Comparison of ENCODE assay signal across 11 mouse cellular contexts in the genomic region with DNA sequence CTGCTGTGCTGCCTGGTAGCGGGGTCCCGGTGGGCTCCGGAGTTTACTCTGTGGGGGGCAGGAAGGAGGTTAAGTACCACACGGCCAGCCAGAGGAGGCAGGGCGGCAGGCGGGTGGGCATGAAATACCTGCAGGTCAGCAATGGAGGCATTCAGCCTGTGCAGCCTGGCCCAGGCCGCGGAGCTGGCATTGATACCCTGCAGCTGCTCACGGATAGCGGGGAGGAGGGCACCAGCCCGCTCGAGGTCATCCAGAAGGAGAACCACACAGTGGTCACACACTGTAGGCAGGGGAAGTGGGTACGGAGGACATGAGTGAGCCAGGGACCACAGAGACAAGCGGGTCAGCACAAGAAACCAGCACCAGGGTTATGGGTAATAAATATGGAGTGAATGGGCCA. TPM values are rescaled to one million over a fixed set of nuclear protein-coding genes. Genes with fewer than 3 reads are reported as not detected.
DNase-seq lines count a peak whose midpoint lies in the region.
"Had no signal": no experiment of that assay in that cellular context is flagged by ENCODE, and none has a peak within 500 bp of the region (broad histone marks: within the 10 kb centered on the region; RNA-seq: fewer than 3 reads in every experiment).

No protein-coding gene starts in this region.

- intact Hi-C loops in gastrocnemius, postnatal 36 days (cut with DNase I), result loop anchor here (10.0 kb wide), 1 partner anchor 159 kb away; no protein-coding TSS in a partner anchor
- intact Hi-C loops in left cerebral cortex, postnatal 36 days (cut with DNase I), result no loop called here

- DNase-seq in gastrocnemius, adult 18-20 months (ENCODE audit: low spot score), result peak; percentile 73
- DNase-seq in gastrocnemius, postnatal 4 days (ENCODE audit: low spot score in 2 of 2), result no peak
- DNase-seq in gastrocnemius, adult 8-10 months (ENCODE audit: low spot score in 2 of 2), result peak; percentile 46 to 68
- peak; percentile 48 to 51 for DNase-seq in gastrocnemius, postnatal 36 days
- no peak for DNase-seq in left cerebral cortex, adult 18-20 months (ENCODE audit: low spot score in 2 of 2)
- no peak for DNase-seq in adrenal gland, adult 2 months
- DNase-seq in left cerebral cortex, postnatal 36 days (ENCODE audit: low spot score in 2 of 2), result no peak
- DNase-seq: adrenal gland, postnatal 14 days; cerebellum, adult 18-20 months; cerebellum, postnatal 14 days; embryo, embryonic 11 days had no signal

RNA-seq across cellular contexts. Expression of a gene that starts 14.4 kb away (rescaled TPM):
- total RNA-seq in gastrocnemius, adult 18-20 months (2021), result 100 to 1,000 TPM; 114 to 119 TPM
- 100 to 1,000 TPM; 113 to 131 TPM for total RNA-seq in gastrocnemius, postnatal 4 days (2021)
- total RNA-seq in gastrocnemius, adult 8-10 months (2022), result 100 to 1,000 TPM; 124 to 131 (median 129) TPM
- 100 to 1,000 TPM in 1 of 2 experiments, 10 to 100 TPM in 1; 95.4 to 103 TPM for total RNA-seq in gastrocnemius, postnatal 36 days (2021)
- 100 to 1,000 TPM; 106 to 111 TPM for total RNA-seq in left cerebral cortex, adult 18-20 months (2021)
- 100 to 1,000 TPM; 152 to 183 TPM for total RNA-seq in adrenal gland, adult 2 months (2021)
- 280 and 296 TPM in 2 replicates for polyA plus RNA-seq in adrenal gland, adult 2 months (2012; rRNA removed)
- total RNA-seq in left cerebral cortex, postnatal 36 days (2021), result 100 to 1,000 TPM in 1 of 2 experiments, 10 to 100 TPM in 1; 95.4 to 105 TPM

RNA-seq across cellular contexts. Expression of a gene that starts 40.0 kb away (rescaled TPM):
- total RNA-seq in gastrocnemius, adult 18-20 months (2021), result 10 to 100 TPM in 1 of 2 experiments, 1 to 10 TPM in 1; 9.6 to 10.6 TPM
- total RNA-seq in gastrocnemius, postnatal 4 days (2021), result 10 to 100 TPM; 32.3 to 42.7 TPM
- 10 to 100 TPM; 10.8 to 16.5 (median 13.8) TPM for total RNA-seq in gastrocnemius, adult 8-10 months (2022)
- total RNA-seq in gastrocnemius, postnatal 36 days (2021), result 10 to 100 TPM in 1 of 2 experiments, 1 to 10 TPM in 1; 8.7 to 11.2 TPM
- total RNA-seq in left cerebral cortex, adult 18-20 months (2021), result 10 to 100 TPM in 1 of 2 experiments, 1 to 10 TPM in 1; 8.2 to 11.2 TPM
- total RNA-seq in adrenal gland, adult 2 months (2021), result 10 to 100 TPM; 30.7 to 35.0 TPM
- 41.7 and 48.7 TPM in 2 replicates for polyA plus RNA-seq in adrenal gland, adult 2 months (2012; rRNA removed)
- total RNA-seq in left cerebral cortex, postnatal 36 days (2021), result 1 to 10 TPM; 6.3 to 7.2 TPM

Comparison
In these comparisons a context has a peak if more than half of its experiments do, and no peak if none do; other contexts are left out.
1. DNase-seq: peak in gastrocnemius, adult 18-20 months (single experiment), gastrocnemius, adult 8-10 months (2 of 2) and gastrocnemius, postnatal 36 days (2 of 2); none in gastrocnemius, postnatal 4 days (0 of 2), left cerebral cortex, adult 18-20 months (0 of 2), adrenal gland, adult 2 months (single experiment) and left cerebral cortex, postnatal 36 days (0 of 2).